Mouse (Mus musculus): ENCODE data around the gene Ablim2.
A peak's percentile ranks its signal among the peaks of the same experiment; 100 is the strongest.

The Ablim2 gene

DNA sequence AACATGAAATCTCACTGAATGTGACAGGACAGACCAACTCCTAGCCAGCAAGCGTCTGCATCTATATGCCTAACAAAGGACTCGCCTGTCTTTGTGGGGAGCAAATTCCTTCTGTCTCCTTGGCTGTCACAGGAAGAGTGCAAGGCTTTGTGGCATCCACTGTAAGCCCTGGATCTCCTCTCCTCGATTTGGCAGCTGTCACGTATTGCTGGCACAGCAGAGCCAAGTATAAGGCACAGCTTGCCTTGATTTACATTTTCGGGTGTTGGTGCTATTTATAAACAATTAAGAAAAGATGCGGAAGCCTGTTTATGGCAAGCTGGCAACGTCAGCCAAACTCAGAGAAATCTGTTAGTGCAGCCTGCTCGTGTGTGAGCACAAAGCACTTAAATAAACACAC, 160.7 kb downstream of the Ablim2 start:
- no peak for DNase-seq

DNA sequence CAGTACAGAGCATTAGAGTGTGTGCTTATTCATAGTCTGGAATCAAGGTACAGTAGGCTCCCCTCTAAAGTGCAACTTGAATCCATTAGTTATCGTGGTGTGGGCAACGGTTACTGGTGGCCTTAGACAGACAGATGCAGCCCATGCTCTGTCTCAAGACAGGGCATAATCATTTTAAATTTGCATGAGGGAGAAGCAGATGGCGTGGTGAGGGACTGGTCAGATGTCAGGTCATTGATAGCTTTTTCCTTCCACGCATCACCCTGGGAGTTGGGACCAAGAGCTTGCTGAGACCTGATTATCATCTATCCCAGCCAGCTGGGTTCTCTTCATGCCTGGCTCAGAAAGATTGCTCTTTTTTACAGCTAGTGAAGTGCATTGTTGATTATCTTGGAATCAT, 162.4 kb downstream of the Ablim2 start:
- DNase-seq = no peak

DNA sequence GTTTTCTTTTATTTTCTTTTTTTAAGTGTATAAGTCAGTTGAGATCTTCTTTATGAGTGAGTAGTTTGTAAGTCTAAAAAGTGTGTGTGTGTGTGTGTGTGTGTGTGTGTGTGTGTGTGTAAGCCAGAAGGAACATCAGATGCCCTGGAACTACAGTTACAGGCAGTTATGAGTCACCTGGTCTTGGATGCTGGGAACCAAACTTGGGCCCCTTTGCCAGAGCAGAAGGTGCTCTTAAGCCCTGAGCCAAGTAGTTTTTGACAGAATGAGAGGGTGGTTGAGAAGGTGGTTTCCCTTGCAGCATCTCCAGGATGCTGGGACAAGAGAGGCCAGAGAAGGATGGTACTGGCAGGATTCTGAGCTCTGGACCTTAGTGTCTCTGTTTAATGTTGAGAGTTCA, 162.9 kb downstream of the Ablim2 start:
- DNase-seq = no peak

DNA sequence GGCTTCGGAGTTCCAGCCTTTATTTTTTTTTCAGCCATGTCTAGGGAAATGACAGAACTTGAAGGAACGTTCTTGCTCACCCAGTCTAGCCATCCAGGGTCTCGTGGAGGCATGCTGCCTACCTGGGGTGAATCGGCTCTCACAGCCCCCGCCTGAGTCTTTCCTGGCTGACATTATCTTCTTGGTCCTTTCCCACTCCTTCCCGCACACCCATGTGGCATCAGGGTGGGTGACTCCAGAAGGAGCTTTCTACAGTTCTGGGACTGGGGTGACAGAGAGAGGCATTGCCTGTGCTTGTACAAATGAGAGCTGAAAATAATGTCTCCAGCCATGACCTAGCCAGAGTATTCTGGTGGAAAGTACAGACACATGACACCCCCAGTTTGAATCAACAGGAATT, 163.5 kb downstream of the Ablim2 start:
- no peak for DNase-seq

DNA sequence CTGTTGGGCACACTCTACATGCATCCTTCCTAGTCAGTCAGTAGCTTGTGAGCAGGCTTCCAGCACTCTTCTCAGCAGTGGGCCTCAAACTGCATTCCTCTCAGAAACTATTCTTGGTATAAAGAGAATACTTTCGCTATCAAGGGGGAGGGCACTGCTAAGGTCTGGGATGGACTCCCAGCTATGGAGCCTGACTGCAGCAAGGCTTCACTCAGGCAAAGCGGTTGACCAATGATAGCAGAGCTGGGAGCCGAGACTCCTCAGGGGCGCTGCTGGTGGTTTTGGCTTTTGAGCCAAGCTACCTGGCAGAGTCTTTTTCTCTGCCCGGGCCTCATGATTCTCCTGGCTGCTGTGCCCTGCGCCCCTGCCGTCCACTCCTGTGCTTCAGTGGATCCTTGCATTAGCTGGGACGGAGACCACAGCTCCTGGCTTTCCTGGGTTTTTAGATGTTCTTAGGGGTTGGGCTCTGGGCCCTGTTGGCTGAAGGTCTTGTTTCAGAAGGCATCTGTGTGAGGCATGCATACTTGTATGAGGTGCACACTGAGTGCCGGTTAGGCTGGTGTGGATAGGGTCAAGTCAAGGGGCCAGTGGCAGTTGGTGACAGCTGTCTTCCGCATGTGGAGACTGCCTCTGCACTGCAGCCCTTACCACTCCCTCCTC, 164.0 kb downstream of the Ablim2 start:
- peak; percentile 72 for DNase-seq

DNA sequence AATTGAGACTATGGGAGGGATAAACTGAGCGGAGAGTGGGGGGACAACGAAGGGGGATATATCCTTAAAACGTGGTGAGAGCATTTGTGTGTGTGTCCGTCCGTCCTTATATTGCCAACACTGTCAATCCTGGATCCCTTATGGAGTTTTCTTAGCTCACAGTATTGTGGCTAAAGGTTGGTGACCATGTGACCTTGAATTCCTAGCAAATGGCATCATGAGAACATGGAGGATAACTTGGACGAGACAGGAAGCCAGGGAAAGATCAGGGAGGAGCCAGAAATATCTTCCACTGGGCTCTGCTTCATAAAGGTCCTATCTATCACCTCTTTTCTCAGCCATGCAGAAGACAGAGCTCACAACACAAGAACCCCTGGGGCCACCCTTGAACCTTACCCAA, 165.8 kb downstream of the Ablim2 start:
- DNase-seq = no peak

DNA sequence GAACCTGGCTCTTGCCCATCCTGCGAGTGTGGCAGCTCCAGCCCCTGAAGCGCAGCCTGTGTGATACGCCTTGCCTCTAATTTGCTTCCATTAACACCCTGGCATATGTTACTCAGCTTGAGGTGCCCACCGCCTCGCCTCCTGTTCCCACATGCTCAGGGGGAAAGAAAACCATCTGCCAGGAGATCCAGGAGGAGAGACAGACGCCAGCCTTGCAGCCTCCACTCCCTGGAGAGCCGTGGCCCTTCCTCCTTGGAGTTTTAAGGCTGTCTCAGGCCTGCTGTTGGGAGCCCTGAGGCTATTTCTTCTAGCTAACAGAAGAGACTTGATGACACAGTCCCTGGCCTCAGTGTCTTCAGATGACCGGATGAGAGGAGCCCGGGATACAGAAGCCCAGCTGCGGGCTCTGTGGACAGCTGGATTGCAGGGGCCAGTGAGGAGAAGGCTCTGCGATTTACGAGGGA, 167.5 kb downstream of the Ablim2 start:
- peak; percentile 59 for DNase-seq

DNA sequence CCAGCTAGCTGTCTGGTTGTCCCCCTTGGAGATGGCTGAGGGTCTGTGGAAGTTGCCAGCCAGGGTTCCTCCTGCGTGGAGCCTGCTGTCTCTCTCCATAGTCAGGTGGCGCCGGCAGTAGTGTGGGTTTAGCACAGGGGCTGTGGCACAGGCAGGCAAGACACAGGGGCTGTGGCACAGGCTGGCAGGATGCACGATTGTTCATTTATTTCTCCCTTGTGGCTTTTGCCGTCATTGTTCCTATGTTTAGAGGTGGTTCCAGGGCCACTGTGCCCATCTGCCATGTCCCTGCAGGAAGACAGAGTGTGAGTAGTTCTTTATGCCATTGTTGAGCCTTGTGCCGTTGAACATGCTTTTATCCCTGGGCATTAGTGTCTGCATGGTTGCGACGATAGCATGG, 168.8 kb downstream of the Ablim2 start:
- DNase-seq = no peak

DNA sequence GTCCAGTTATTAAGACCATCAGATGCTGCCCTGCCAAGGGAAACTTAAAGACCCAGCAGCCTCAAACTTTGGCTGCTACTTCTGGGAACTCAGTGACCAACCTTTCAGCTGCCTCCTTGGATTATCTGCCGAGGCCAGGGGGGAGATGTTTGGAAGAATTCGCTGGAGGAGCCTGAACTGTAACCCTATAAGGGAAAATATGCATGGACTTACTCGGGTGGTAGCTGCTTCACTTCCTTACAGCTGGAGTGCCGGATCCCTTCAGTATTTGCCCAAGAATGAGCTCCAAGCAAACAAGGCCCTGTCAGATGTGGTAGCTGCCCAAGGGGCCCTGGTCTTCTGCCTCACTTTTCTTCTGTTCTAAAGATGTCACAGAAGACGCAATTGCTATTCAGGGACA, 173.6 kb downstream of the Ablim2 start:
- DNase-seq = no peak

DNA sequence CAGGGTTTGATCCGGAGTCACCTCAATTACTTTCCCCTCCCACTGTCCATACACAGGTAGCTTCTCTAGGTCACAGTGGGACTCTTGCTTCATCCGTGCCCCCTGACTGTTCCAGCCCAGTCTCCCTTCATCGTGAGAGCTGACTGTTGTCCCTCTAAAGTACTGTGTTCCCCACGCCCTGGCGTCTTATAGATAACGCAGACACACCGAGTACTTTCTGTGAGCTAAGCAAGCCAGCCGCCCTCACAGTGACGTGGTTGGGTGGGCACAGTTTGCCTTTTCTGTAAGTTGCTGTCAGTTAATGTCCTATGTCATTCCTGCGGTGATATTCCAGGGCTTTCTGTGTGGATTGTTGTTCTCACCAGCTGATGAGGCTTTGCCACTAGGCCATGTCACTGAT, 175.4 kb downstream of the Ablim2 start:
- no peak for DNase-seq
